Comparison of ENCODE assay signal across 7 mouse cellular contexts in the genomic region with DNA sequence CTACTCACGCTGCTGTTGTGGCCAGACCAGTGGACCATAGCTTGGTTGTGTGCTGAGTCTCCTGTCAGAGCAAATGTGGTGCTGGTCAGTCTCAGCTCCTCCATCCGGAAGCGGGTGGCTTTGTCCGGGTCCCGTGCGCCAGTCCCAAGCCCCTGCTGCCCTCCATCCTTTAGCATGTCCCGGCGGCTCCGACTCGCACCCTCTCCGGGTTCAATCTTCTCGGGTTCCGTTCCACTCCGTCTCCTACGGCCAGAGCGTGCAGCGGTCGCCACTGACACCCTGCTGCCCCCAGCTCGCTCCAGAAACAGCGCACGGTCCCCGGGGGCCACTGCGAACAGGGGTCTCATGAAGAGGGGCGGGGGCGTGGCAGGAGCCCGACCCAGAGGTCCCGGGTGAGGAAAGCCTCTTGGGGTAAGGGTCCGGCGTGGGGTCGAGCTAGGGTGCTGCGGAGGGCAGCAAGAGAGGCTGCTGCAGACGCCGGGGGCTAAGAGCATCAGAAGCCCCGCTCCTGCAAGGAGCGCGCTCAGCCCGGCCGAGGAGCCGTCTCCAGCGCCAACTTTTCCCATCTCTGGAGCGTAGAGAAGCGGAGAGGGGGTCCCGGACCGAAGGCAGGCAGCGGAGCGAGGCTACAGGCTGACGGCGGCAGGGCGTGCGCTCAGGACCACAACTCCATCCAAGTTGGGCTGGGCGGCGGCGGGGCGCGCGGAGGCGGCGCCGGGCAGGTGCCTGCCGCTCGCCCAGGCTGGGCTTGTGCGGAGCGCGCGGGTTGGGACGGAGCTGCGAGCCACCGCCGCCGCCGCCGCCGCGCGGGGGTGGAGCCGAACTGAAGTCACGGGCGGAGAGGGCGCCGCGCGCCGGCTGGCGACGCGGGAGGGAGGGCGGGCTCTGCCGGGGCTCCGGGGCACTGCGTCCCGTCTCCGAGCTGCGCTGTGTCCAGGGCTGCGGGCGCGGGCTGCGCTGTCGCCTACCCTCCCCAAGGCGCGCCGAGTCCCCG. TPM values are rescaled to one million over a fixed set of nuclear protein-coding genes. Genes with fewer than 3 reads are reported as not detected.
DNase-seq lines count a peak whose midpoint lies in the region; ATAC-seq lines count a peak whose summit lies in the region.

A gene (minus strand): TSS at position 744 of the 994 bp plus-strand sequence.

- under 1% methylated on average over 101 of the region's 102 CpGs for WGBS in intestine, embryonic 15.5 days

- peak; percentile 61 for DNase-seq in adrenal gland, postnatal 14 days
- DNase-seq in cerebellum, postnatal 14 days = peak; percentile 67 to 78
- DNase-seq in frontal cortex, postnatal 14 days (ENCODE audit: low spot score in 2 of 2) = peak; percentile 10 to 39
- DNase-seq in left cerebral cortex, postnatal 36 days (ENCODE audit: low spot score in 2 of 2) = peak; percentile 66 to 85
- peak; percentile 74 for DNase-seq in neural tube, embryonic 10.5 days (ENCODE audit: extremely low spot score, low spot score)
- peak; percentile 2 for DNase-seq in thymus, postnatal 0 days (ENCODE audit: low spot score)

- ATAC-seq in intestine, embryonic 15.5 days = peak; percentile 94

- intact Hi-C loops in left cerebral cortex, postnatal 36 days (cut with DNase I) = loop anchor here (5.0 kb wide), 2 partner anchors 316 to 421 kb away; no protein-coding TSS in a partner anchor

- peaks cover 4% of the 10 kb centered on the region for H3K4me1 ChIP-seq in intestine, embryonic 15.5 days (replicated peaks)

- peak within 1 kb of the TSS; percentile 93 for H3K4me2 ChIP-seq in intestine, embryonic 15.5 days (replicated peaks)

- H3K9me3 ChIP-seq in intestine, embryonic 15.5 days = no peaks in the 10 kb centered on the region

- no peak within 1 kb of the TSS for H3K27ac ChIP-seq in intestine, embryonic 15.5 days

- H3K4me3 ChIP-seq in intestine, embryonic 15.5 days (replicated peaks) = peak within 1 kb of the TSS; percentile 53

- no peaks in the 10 kb centered on the region for H3K36me3 ChIP-seq in intestine, embryonic 15.5 days

- peak within 1 kb of the TSS; percentile 46 for H3K9ac ChIP-seq in intestine, embryonic 15.5 days

- H3K27me3 ChIP-seq in intestine, embryonic 15.5 days (replicated peaks) = peaks cover 23% of the 10 kb centered on the region

RNA-seq across cellular contexts. Expression of the gene that starts here (rescaled TPM):
- total RNA-seq in adrenal gland, postnatal 14 days (2021) = 0.96 and 1.3 TPM in 2 replicates
- 2.8 and 3.0 TPM in 2 replicates for polyA plus RNA-seq in intestine, embryonic 15.5 days (2015; fragmentation: Nextera tagmentation; extraction: Ambion mirVana)
- total RNA-seq in left cerebral cortex, postnatal 36 days (2021) = 10 to 100 TPM; 38.9 to 40.2 TPM
- 0.16 and 0.19 TPM in 2 replicates for polyA plus RNA-seq in thymus, postnatal 0 days (2015; fragmentation: Nextera tagmentation; extraction: Ambion mirVana)

Comparison
In these comparisons a context has a peak if more than half of its experiments do, and no peak if none do; other contexts are left out.
1. RNA of the gene that starts here (total RNA-seq): 38.9 to 40.2 TPM in left cerebral cortex, postnatal 36 days; 0.96 to 1.3 TPM in adrenal gland, postnatal 14 days; every median in the first group is over 10 times any median in the second.
2. Peak in DNase-seq in thymus, postnatal 0 days; RNA of the gene not detected or under 1 TPM.
3. DNase-seq: peak in every context shown above with its lines; median percentile 76 in left cerebral cortex, postnatal 36 days; 74 in neural tube, embryonic 10.5 days; 72 in cerebellum, postnatal 14 days; 61 in adrenal gland, postnatal 14 days; 24 in frontal cortex, postnatal 14 days; 2 in thymus, postnatal 0 days.